Mouse (Mus musculus) embryonic facial prominence, embryonic 13.5 days (tissue): ENCODE measurements at regions not wholly inside any gene's neighbourhood (a gene's known extent, or its start where the extent isn't known, plus 50 kb on each side); places are given as distances from the start of the nearest gene placed in this dataset.

Source experiments
- ATAC-seq: fragments of 200-750 bp; cut with Nextera tagmentation; 2 replicates; pipeline ENCODE4 v1.8.0; 2017; ENCODE audit warnings: low read depth; ENCODE audit not compliant: insufficient number of reproducible peaks, insufficient read depth, low FRiP score, low TSS enrichment
- H3K27ac ChIP-seq: fragments of 300-500 bp; sonication (generic); 2 replicates; pipeline ENCODE4 v1.5.1; 2015; ENCODE audit warnings: moderate library complexity, mild to moderate bottlenecking, inconsistent platforms
- H3K27me3 ChIP-seq: fragments of 300-500 bp; sonication (generic); 2 replicates; pipeline ENCODE4 v1.6.1; 2015; ENCODE audit warnings: mild to moderate bottlenecking, inconsistent platforms
- H3K36me3 ChIP-seq: fragments of 300-500 bp; sonication (generic); 2 replicates; pipeline ENCODE4 v1.6.1; 2015; ENCODE audit warnings: mild to moderate bottlenecking, inconsistent platforms
- H3K4me1 ChIP-seq: fragments of 300-500 bp; sonication (generic); 2 replicates; pipeline ENCODE4 v1.6.1; 2015; ENCODE audit warnings: inconsistent platforms
- H3K4me2 ChIP-seq: fragments of 300-500 bp; sonication (generic); 2 replicates; pipeline ENCODE4 v1.6.1; 2015; ENCODE audit warnings: moderate library complexity, mild to moderate bottlenecking, inconsistent platforms
- H3K4me3 ChIP-seq: fragments of 300-500 bp; sonication (generic); 2 replicates; pipeline ENCODE4 v1.5.1; 2015; ENCODE audit warnings: mild to moderate bottlenecking, inconsistent platforms
- H3K9ac ChIP-seq: fragments of 300-500 bp; sonication (generic); 2 replicates; pipeline ENCODE4 v1.6.1; 2015; ENCODE audit warnings: mild to moderate bottlenecking, inconsistent platforms
- H3K9me3 ChIP-seq: fragments of 300-500 bp; sonication (generic); 2 replicates; pipeline ENCODE4 v1.6.1; 2016; ENCODE audit warnings: inconsistent platforms
- WGBS: fragments of 180-500 bp; shearing (Covaris S2); methylation state at CpG from one replicate; pipeline ENCODE4 v1.1.7; 2015; ENCODE audit warnings: mixed read lengths; 5-methylcytosine and 5-hydroxymethylcytosine counted together

- Histone ChIP-seq H3K4me3 (no peak overlapping the region), H3K4me2 (no peak overlapping the region), H3K27ac (no peak overlapping the region), H3K36me3 (no peaks in the 10 kb centered on the region), H3K4me1 (no peaks in the 10 kb centered on the region; the same call in 1 of the 2 replicates), H3K9ac (no peak overlapping the region), H3K27me3 (no peaks in the 10 kb centered on the region), H3K9me3 (no peaks in the 10 kb centered on the region)
- no peak for ATAC-seq
- 66% methylated on average over 12 of the region's 12 CpGs for WGBS
Measured at GRCm38 (mm10) chr1:126911277-126912060, 80.9 kb upstream of the Nckap5 start.

- 86% methylated on average over 2 of the region's 2 CpGs for WGBS
- no peak for ATAC-seq
- H3K9me3 ChIP-seq: no peaks in the 10 kb centered on the region
- H3K36me3 ChIP-seq: no peaks in the 10 kb centered on the region
- no peaks in the 10 kb centered on the region for H3K27me3 ChIP-seq
- H3K9ac ChIP-seq: no peak overlapping the region
- no peak overlapping the region for H3K4me3 ChIP-seq
- H3K4me1 ChIP-seq: no peaks in the 10 kb centered on the region
- H3K27ac ChIP-seq: no peak overlapping the region
- no peak overlapping the region for H3K4me2 ChIP-seq
Measured at GRCm38 (mm10) chr1:126907417-126907816, 76.8 kb upstream of the Nckap5 start.

- no peak overlapping the region for H3K27ac ChIP-seq
Measured at GRCm38 (mm10) chr1:126898484-126898883, 67.9 kb upstream of the Nckap5 start.

GRCm38 (mm10) chr1:126896895-126897294 lies 66.3 kb upstream of the Nckap5 start:
- no peaks in the 10 kb centered on the region for H3K36me3 ChIP-seq
- ATAC-seq: no peak
- WGBS: 79% methylated on average over 4 of the region's 4 CpGs
- H3K9me3 ChIP-seq: no peaks in the 10 kb centered on the region
- H3K4me2 ChIP-seq: no peak overlapping the region
- no peaks in the 10 kb centered on the region for H3K27me3 ChIP-seq
- no peak overlapping the region for H3K4me3 ChIP-seq
- no peak overlapping the region for H3K9ac ChIP-seq
- H3K27ac ChIP-seq: no peak overlapping the region
- H3K4me1 ChIP-seq: no peaks in the 10 kb centered on the region

More at GRCm38 (mm10) chr1:126898484-126898883, 67.9 kb upstream of the Nckap5 start:
- Histone ChIP-seq H3K36me3 (no peaks in the 10 kb centered on the region), H3K9ac (no peak overlapping the region), H3K9me3 (no peaks in the 10 kb centered on the region), H3K4me1 (no peaks in the 10 kb centered on the region), H3K27me3 (no peaks in the 10 kb centered on the region), H3K4me2 (no peak overlapping the region), H3K4me3 (no peak overlapping the region)
- WGBS: 74% methylated on average over 3 of the region's 3 CpGs
- no peak for ATAC-seq

GRCm38 (mm10) chr1:126880801-126881200 lies 50.2 kb upstream of the Nckap5 start:
- no peak for ATAC-seq
- WGBS: 90% methylated on average over 3 of the region's 3 CpGs
- Histone ChIP-seq H3K27me3 (no peaks in the 10 kb centered on the region), H3K36me3 (no peaks in the 10 kb centered on the region), H3K27ac (no peak overlapping the region), H3K4me1 (no peaks in the 10 kb centered on the region), H3K4me2 (no peak overlapping the region), H3K9me3 (no peaks in the 10 kb centered on the region), H3K4me3 (no peak overlapping the region), H3K9ac (no peak overlapping the region)
